Mouse (Mus musculus): ENCODE data around the gene Vav1. TPM values are rescaled to one million over a fixed set of nuclear protein-coding genes. Genes with fewer than 3 reads are reported as not detected.
"Not testable (repeated sequence)": the region's sequence is repeated elsewhere in the genome, so short reads cannot be mapped to it uniquely, and the experiment has no call there.

Gene Vav1
- polyA plus RNA-seq, 1 experiment from 2014 or later = 1.8 TPM

DNA sequence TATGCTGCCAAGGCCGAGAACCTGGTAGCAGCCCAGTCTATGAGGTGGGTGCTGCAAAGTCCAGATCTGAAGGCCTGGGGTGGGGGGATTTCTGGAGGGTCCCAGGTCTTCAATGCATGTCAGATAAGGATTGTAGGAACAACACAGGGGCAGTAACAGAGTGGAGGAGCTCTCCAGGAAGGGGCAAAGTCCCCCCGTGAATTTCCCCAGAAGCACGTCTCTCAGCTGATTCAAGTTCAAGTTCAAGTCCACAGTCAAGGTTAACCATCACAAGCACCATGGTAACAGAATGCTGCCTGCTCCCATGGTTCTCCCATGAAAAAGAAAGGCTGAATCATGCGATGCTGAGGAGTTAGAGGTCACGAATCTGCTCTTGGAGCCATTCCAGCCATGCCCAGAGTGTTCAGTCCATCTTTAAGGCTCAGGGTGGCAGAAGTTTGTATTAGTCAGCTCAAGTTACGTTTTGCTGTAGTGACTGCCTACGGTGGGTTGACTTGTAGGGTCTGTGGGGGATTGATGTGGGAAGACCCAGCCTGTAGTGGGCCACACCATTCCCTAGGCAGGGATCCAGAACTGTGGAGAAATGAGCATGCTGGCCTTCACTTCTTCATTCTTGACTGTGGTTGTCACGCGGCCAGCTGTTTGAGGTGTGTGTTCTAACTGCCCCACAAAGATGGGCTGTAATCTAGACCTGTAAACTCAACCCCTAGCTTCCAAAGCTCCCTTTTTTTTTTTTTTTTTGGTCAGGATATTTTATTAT lies 55.3 kb downstream of the Vav1 start:
- Histone ChIP-seq H3K4me3 (replicated peaks) (no peak overlapping the region), H3K27ac (no peak overlapping the region), H3K9me3 (replicated peaks) (no peaks in the 10 kb centered on the region), H3K4me2 (peak overlapping the region; percentile 39), H3K27me3 (no peaks in the 10 kb centered on the region), H3K4me1 (0 out of 2 replicates have a peak, but pooled peaks cover 3% of the 10 kb centered on the region), H3K9ac (no peak overlapping the region), H3K36me3 (no peaks in the 10 kb centered on the region)
- no peak for ATAC-seq (replicated peaks; ENCODE audit: low FRiP score)
- 64% methylated on average over 9 of the region's 9 CpGs for WGBS

DNA sequence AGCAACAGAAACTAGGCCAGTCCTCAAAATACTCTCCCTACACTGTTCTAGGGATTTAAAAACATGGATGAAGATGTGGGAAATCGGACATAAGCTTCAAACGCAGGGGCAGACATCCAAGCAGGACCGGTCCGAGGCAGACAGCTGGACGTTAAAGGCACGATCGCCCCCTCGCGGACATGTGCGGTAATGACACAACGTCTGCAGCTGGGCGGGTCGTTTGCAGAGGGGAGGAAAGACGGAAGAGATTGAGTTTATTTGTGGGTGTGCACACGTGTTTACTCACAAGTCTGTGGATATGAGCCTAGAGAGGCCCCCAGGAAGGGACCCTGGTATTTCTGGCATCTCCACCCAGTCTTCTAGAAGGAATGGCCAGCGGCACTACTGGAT lies 55.9 kb downstream of the Vav1 start:
- Histone ChIP-seq H3K4me2 (peak overlapping the region; percentile 39), H3K27ac (no peak overlapping the region), H3K36me3 (no peaks in the 10 kb centered on the region), H3K9ac (no peak overlapping the region), H3K9me3 (replicated peaks) (no peaks in the 10 kb centered on the region), H3K27me3 (no peaks in the 10 kb centered on the region; the same call in 1 of the 2 replicates), H3K4me1 (0 out of 2 replicates have a peak, but pooled peaks cover 3% of the 10 kb centered on the region), H3K4me3 (replicated peaks) (no peak overlapping the region)
- WGBS = 7% methylated on average over 16 of the region's 16 CpGs
- 0 out of 2 replicates have a peak, but pooled peaks have one; percentile 30 for ATAC-seq (replicated peaks; ENCODE audit: low FRiP score)

DNA sequence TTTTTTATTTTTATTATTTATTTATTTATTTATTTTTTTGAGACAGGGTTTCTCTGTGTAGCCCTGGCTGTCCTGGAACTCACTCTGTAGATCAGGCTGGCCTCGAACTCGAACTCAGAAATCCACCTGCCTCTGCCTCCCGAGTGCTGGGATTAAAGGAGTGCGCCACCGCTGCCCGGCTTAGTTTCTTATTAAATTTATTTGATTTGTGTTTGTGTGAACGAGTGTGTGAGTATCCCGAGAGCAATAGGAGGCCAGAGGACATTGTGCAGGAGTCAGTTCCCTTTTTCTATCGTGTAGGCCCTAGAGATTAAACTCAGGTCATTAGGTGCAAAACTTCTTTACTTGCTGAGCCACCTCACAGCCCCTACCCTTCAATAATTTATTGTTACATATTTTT lies 56.3 kb downstream of the Vav1 start:
- H3K27ac ChIP-seq; H3K4me3 ChIP-seq (replicated peaks); H3K27me3 ChIP-seq; H3K4me1 ChIP-seq; H3K9ac ChIP-seq; H3K36me3 ChIP-seq; H3K9me3 ChIP-seq (replicated peaks); ATAC-seq (replicated peaks; ENCODE audit: low FRiP score): not testable (repeated sequence)
- WGBS = 72% methylated on average over 9 of the region's 9 CpGs
- 0 out of 2 replicates have a peak overlapping the region, but pooled peaks have one; percentile 39 for H3K4me2 ChIP-seq

GRCm38 (mm10) chr17:57335673-57336303 lies 56.9 kb downstream of the Vav1 start:
- H3K36me3 ChIP-seq = no peaks in the 10 kb centered on the region
- peak; percentile 80 for ATAC-seq (replicated peaks; ENCODE audit: low FRiP score)
- H3K4me2 ChIP-seq = no peak overlapping the region
- H3K27me3 ChIP-seq = no peaks in the 10 kb centered on the region; the same call in 1 of the 2 replicates
- H3K9me3 ChIP-seq (replicated peaks) = no peaks in the 10 kb centered on the region
- WGBS = 9% methylated on average over 11 of the region's 11 CpGs
- no peak overlapping the region for H3K9ac ChIP-seq
- 0 out of 2 replicates have a peak, but pooled peaks cover 3% of the 10 kb centered on the region for H3K4me1 ChIP-seq
- H3K4me3 ChIP-seq (replicated peaks) = no peak overlapping the region
- no peak overlapping the region for H3K27ac ChIP-seq

- no peak overlapping the region for H3K4me3 ChIP-seq (replicated peaks)
- 0 out of 2 replicates have a peak, but pooled peaks cover 3% of the 10 kb centered on the region for H3K4me1 ChIP-seq
- WGBS = 86% methylated on average over 10 of the region's 10 CpGs
- no peak overlapping the region for H3K4me2 ChIP-seq
- no peaks in the 10 kb centered on the region; the same call in 1 of the 2 replicates for H3K27me3 ChIP-seq
- ATAC-seq (replicated peaks; ENCODE audit: low FRiP score) = no peak
- no peaks in the 10 kb centered on the region; the same call in 1 of the 2 replicates for H3K9me3 ChIP-seq (replicated peaks)
- no peaks in the 10 kb centered on the region for H3K36me3 ChIP-seq
- H3K27ac ChIP-seq = no peak overlapping the region
- H3K9ac ChIP-seq = no peak overlapping the region
These were observed 59.1 kb downstream of the Vav1 start for GRCm38 (mm10) chr17:57337996-57338395.

DNA sequence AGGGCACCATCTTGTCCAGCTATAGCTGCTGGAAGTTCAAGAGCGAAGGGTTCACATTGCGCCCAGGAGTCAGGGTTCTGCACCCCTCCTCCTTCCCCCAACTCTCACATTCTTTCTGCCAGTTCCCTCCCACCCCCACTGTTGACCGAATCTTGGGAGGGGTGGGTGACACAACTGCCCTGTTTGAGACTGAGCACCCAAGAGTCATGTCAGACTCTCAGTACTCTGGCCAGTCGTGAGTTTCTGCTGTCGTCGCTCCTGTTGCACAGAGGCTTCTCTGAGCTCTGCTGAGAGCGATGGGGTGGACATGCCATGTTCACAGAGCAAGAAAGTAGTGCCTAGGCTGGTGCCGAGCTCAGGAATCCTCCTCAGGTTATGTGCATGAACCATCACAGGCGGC lies 60.4 kb downstream of the Vav1 start:
- Histone ChIP-seq H3K27ac (no peak overlapping the region), H3K36me3 (no peaks in the 10 kb centered on the region), H3K4me1 (0 out of 2 replicates have a peak, but pooled peaks cover 3% of the 10 kb centered on the region), H3K27me3 (no peaks in the 10 kb centered on the region; the same call in 1 of the 2 replicates), H3K4me3 (replicated peaks) (no peak overlapping the region), H3K9ac (no peak overlapping the region), H3K4me2 (no peak overlapping the region), H3K9me3 (replicated peaks) (no peaks in the 10 kb centered on the region; the same call in 1 of the 2 replicates)
- 70% methylated on average over 9 of the region's 9 CpGs for WGBS
- ATAC-seq (replicated peaks; ENCODE audit: low FRiP score) = no peak

DNA sequence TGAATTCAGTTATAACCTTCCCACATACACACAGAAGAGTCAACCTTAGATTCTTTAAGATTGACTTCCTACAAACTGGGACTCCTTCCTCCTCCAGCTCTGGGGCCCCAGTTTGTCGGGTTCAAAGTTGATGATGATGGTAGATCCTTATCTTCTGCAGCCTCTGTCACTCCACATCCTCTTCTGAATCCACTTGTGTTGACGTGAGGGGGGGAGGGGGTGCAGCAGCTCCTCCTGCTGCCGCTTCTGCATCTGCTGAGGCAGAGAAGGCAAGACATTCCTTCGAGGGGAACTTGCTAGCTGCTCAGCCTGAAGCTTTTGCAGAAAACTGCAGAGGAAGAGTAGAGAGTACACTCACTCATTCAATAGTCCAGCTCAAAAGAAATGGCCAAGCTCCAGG lies 62.7 kb downstream of the Vav1 start:
- Histone ChIP-seq H3K9me3 (replicated peaks) (no peaks in the 10 kb centered on the region; the same call in 1 of the 2 replicates), H3K27me3 (no peaks in the 10 kb centered on the region; the same call in 1 of the 2 replicates)

DNA sequence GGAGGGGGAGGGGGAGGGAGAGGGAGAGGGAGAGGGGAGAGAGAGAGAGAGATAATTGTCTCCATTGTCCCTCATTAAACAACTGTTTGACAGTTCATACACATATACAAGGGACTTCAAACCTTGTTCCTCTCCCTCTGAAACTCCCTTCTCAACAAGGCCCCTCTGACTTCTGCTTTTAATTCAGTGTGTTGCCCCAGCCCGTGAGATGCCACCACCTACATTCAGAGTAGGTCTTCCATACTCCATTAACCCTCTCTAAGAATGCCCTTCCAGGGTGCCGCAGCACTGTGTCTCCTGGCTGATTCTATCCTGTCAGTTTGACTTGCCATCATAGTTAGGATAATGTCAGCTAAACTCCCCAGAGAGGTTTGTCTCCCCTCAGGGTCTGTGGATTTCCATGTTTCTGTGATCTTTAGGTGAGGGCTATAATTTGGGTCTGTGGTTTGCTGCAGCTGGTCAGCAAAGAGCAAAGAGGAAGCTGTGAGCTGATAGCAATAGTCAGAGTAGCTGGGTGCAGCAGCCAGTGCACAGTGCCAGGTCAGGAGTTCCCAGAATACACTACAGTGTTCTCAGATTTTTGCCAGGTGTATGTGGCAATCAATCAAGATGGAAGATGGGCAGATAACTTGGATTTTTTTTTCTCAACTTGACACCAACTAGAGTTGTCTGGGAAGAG lies 65.3 kb downstream of the Vav1 start:
- WGBS = 75% methylated on average over 2 of the region's 2 CpGs
- H3K36me3 ChIP-seq = no peaks in the 10 kb centered on the region

More for the DNA sequence above, 62.7 kb downstream of the Vav1 start:
- WGBS = 77% methylated on average over 4 of the region's 4 CpGs
- Histone ChIP-seq H3K4me1 (no peaks in the 10 kb centered on the region), H3K36me3 (no peaks in the 10 kb centered on the region), H3K4me3 (replicated peaks) (no peak overlapping the region), H3K4me2 (no peak overlapping the region), H3K27ac (no peak overlapping the region), H3K9ac (no peak overlapping the region)
- no peak for ATAC-seq (replicated peaks; ENCODE audit: low FRiP score)

GRCm38 (mm10) chr17:57347017-57347416 lies 68.1 kb downstream of the Vav1 start:
- no peaks in the 10 kb centered on the region for H3K27me3 ChIP-seq
- H3K9me3 ChIP-seq (replicated peaks) = no peaks in the 10 kb centered on the region; the same call in 1 of the 2 replicates
- 78% methylated on average over 6 of the region's 6 CpGs for WGBS
- no peak overlapping the region for H3K27ac ChIP-seq
- H3K4me2 ChIP-seq = no peak overlapping the region
- ATAC-seq (replicated peaks; ENCODE audit: low FRiP score) = no peak
- H3K9ac ChIP-seq = no peak overlapping the region
- no peak overlapping the region for H3K4me3 ChIP-seq (replicated peaks)
- no peaks in the 10 kb centered on the region for H3K36me3 ChIP-seq
- no peaks in the 10 kb centered on the region for H3K4me1 ChIP-seq

More for the DNA sequence above, 65.3 kb downstream of the Vav1 start:
- no peak overlapping the region for H3K4me3 ChIP-seq (replicated peaks)
- ATAC-seq (replicated peaks; ENCODE audit: low FRiP score) = no peak
- H3K9me3 ChIP-seq (replicated peaks) = no peaks in the 10 kb centered on the region; the same call in 1 of the 2 replicates
- H3K4me2 ChIP-seq = no peak overlapping the region
- H3K9ac ChIP-seq = no peak overlapping the region
- H3K4me1 ChIP-seq = no peaks in the 10 kb centered on the region
- H3K27me3 ChIP-seq = no peaks in the 10 kb centered on the region; the same call in 1 of the 2 replicates
- no peak overlapping the region for H3K27ac ChIP-seq

- no peak for ATAC-seq (replicated peaks; ENCODE audit: low FRiP score)
- no peaks in the 10 kb centered on the region; the same call in 1 of the 2 replicates for H3K9me3 ChIP-seq (replicated peaks)
- WGBS = 77% methylated on average over 2 of the region's 2 CpGs
These were observed 68.9 kb downstream of the Vav1 start for GRCm38 (mm10) chr17:57347781-57348180.

GRCm38 (mm10) chr17:57349067-57349466 lies 70.2 kb downstream of the Vav1 start:
- Histone ChIP-seq H3K9me3 (replicated peaks) (no peaks in the 10 kb centered on the region), H3K36me3 (no peaks in the 10 kb centered on the region), H3K9ac (no peak overlapping the region), H3K27me3 (no peaks in the 10 kb centered on the region), H3K27ac (no peak overlapping the region), H3K4me1 (no peaks in the 10 kb centered on the region), H3K4me3 (replicated peaks) (no peak overlapping the region), H3K4me2 (no peak overlapping the region)
- no peak for ATAC-seq (replicated peaks; ENCODE audit: low FRiP score)
- WGBS = 79% methylated on average over 5 of the region's 5 CpGs

More at GRCm38 (mm10) chr17:57347781-57348180, 68.9 kb downstream of the Vav1 start:
- Histone ChIP-seq H3K27ac (no peak overlapping the region), H3K4me1 (no peaks in the 10 kb centered on the region), H3K4me3 (replicated peaks) (no peak overlapping the region), H3K9ac (no peak overlapping the region), H3K27me3 (no peaks in the 10 kb centered on the region), H3K4me2 (no peak overlapping the region), H3K36me3 (no peaks in the 10 kb centered on the region)

GRCm38 (mm10) chr17:57350212-57350611 lies 71.3 kb downstream of the Vav1 start:
- no peaks in the 10 kb centered on the region for H3K27me3 ChIP-seq
- WGBS = 90% methylated on average over 5 of the region's 5 CpGs
- no peak for ATAC-seq (replicated peaks; ENCODE audit: low FRiP score)
- no peak overlapping the region for H3K4me3 ChIP-seq (replicated peaks)
- H3K27ac ChIP-seq = no peak overlapping the region
- no peaks in the 10 kb centered on the region for H3K4me1 ChIP-seq
- H3K9me3 ChIP-seq (replicated peaks) = no peaks in the 10 kb centered on the region
- H3K36me3 ChIP-seq = no peaks in the 10 kb centered on the region
- H3K9ac ChIP-seq = no peak overlapping the region
- H3K4me2 ChIP-seq = no peak overlapping the region
